Mouse (Mus musculus): Measurements from ENCODE around the gene Pgrmc2.

DNA sequence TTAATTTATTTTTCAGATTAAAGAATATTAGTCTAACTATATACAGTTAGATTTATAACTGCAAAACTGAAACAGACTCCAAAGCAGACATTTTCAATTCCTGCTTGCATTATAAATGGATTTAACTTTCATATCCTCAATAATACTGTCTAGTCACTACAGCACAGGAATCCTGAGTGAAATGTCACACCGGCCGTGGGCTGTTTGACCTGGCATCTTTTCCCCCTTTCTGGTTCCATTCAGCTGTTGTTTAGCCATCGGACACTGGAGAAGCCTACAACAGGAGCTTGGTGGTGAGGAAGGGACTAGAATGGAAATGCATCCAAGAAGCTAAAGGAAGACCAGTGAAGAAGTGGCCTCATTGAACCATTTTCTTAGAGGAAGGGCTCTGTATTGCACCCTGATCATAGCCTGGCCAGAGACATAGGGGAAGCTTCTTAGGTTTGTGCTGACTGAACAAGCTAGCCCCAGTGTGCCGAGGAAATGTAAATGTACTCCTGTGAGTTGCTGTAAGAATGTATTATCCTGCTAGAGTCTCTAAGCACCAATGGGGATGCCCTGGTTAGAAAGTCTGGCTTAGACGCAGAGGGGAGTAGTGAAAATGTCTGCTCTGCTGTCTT is 44.4 kb downstream of the Pgrmc2 start:
- TF ChIP-seq CTCF (IDR thresholded peaks at IDR 0.05; ENCODE audit: low read depth) (no peak), EP300 (IDR thresholded peaks at IDR 0.05; ENCODE audit: low read depth) (no peak)

Measured in liver, postnatal 0 days (tissue).